Mouse (Mus musculus) cerebellum, adult 9-10 months (tissue): ENCODE measurements around the gene C2cd2.
A peak's percentile ranks its signal among the peaks of the same experiment; 100 is the strongest.
"Not testable (repeated sequence)": the region's sequence is repeated elsewhere in the genome, so short reads cannot be mapped to it uniquely, and the experiment has no call there.

Experiments
- DNase-seq: peaks from one replicate; pipeline ENCODE4 v3.0.0; 2022

C2cd2 gene

GRCm38 (mm10) chr16:97962151-97962948 lies at the start of gene C2cd2, which contains the start of gene Zbtb21:
Gene C2cd2 (minus strand): TSS chr16:97962598.
Gene Zbtb21 (minus strand): TSS chr16:97962622.
- DNase-seq, result peak; percentile 98

- not testable (repeated sequence) for DNase-seq
Measured at GRCm38 (mm10) chr16:97997383-97997731, 35.0 kb upstream of the C2cd2 start.

DNA sequence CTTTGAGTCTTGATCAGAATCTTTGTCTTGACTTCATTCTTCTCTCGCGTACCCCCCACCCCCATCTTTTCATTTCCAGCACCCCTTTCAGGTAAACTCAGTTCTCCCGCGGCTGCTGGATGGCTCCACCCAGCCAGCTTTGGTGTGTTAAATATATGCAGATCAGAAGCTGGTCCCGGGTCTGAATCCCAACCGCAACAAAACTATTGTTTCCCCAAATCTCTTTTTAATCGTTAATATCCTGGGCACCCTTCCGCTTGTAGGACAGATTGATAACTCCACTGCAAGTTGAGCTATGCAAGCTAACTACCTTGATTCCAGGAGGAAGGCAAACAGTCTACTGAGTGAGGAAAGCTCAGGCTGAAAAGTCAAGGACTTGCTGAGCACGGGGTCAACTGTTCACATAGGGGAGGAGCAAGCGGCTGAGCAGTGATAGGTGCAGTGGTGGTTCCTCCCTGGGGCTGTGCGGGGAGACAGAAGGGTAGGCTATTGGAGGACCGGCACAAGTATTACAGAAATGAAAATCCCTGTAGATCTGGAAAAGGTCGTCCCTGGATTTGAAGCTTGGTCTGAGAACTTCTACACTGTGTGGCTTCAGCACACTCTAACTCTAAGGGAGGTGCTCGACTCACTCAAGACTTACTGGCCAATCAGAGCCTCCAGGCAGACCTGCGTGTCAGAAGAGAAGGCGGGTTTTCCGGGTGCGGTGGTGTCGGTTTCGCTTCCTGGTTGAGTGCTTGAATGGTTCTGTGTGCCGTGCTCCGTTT lies 34.4 kb upstream of the C2cd2 start, which contains the start of gene B230307C23Rik:
TSS of gene B230307C23Rik (plus strand) at position 700 of the 767 bp plus-strand sequence.
- peak; percentile 82 for DNase-seq

DNA sequence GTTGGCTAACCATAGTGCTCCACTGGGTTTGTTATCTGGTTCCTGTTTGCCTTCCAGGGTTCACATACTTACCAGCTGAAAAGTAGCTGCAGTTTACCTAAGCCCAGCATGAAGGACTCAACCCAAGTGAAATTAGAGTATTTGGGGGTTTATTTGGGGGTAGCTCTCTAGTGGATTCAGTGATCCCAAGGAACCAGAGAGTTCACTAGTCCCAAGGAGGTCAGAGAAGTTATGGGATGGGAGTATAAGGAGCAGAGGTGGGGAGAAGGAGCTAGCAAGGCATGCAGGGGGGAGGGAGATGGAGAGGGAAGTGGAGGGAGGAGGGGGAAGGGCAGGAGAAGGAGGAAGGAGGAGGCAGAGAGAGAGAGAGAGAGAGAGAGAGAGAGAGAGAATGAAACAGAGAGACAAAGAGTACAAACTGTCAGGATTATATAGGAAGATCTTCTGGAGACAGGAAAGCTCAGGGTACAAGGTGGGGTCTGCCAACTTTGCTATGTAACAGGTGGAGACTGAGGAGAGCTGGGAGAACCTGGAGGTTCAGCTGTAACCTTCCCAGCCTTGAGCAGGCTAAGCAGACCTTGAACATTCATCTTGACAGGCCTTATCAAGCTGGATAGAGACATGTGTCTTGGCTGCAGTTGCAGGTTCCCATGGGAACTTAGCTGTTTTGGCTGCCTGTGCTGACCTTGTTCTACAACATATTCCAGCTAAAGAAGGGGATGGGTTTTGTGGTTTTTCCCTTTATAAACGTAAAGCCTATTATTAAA lies 33.6 kb upstream of the C2cd2 start:
- DNase-seq, result peak; percentile 10

DNA sequence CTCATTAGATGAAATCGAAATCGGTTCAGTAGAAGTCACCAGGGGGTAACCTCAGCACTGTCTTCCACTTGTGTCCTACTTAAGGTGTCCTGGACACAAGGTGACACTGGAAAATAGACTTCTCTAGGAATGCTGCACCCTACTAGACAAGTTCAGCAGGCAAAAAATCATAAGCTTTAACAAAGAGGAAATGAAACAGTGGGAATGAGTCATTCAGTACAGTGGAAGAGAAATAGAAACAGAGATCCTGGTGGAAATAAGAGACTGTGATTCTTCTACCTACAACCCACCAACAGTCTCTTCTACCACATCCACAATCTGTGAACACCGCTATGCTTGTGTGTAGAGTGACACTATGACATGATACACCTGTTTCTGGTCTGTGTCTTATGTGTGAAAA lies 30.1 kb upstream of the C2cd2 start:
- DNase-seq, result not testable (repeated sequence)

GRCm38 (mm10) chr16:97991517-97991916 lies 29.1 kb upstream of the C2cd2 start:
- no peak for DNase-seq

DNA sequence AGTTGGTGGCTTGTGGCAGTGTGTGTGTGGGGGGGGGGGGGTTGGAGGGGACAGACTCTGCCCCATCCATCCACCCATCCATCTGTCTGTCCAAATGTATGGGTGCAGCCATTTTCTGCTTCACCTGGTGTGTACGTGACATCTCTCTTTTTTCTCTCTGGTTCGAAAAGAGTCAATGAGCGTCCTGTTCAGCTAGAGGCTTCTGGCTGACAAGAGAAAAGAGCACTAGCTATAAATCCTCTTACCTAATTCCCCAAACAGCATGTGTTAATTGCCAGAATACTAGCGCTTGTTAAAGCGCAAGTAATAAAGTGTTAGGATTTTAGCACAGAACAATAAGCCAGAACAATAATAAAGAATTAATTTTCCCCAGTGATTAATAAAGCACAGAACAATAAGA lies 22.2 kb upstream of the C2cd2 start:
- no peak for DNase-seq

DNA sequence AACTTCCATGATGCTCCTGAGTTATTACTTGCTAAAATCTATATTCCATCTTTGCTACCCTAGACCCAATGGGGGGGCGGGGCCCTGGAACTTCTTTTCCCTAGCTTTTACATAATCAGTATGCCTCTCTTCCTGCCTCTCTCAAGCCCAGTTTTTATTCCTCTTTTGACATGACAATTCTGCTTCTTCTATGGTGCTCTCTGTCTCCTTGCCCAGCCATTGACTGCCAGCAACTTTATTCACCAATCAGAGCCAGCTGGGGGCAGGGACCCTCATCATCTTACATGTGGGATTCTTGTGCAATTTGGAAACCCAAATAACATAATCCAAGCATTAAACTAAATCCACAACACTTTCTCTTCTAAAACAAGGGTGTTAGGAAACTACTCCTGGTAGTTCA lies 19.0 kb upstream of the C2cd2 start:
- DNase-seq, result no peak

DNA sequence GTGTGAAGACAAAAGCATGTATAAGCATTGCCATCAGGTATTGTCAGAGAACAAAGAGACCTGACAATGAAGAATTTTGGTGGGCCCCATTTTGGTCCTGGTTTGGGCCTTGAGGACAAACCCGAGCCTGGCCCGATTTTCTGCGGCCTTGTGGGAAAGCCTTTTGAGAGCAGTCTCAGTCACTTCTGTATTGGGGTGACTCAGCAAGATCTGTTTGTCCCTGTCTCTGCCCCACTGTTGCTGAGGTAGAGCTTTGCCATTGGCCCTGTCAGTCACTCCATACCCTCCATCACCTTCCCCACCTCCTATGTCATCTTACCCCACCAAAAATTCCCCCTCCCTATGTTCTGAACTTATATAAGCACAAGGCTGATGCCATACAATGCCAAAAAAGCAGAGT lies 15.3 kb upstream of the C2cd2 start:
- no peak for DNase-seq

DNA sequence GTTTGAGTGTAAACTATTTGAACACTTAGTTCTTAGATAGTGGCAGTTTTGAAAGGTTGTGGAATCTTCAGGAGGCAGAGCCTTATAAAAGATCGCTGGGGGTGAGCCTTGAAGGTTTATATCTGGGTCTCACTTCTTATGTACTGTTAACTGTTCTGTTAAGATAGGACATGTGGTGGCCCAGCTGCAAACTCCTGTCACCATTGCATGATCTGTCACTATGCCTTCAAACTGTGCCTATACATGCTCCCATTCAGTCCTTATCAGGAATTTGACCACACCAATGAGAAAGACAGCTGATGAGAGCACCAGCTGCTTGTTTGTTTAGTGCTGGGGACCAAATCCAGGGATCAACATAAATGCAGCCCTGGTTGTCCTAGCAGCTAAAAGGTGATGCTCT lies 14.9 kb upstream of the C2cd2 start:
- no peak for DNase-seq

DNA sequence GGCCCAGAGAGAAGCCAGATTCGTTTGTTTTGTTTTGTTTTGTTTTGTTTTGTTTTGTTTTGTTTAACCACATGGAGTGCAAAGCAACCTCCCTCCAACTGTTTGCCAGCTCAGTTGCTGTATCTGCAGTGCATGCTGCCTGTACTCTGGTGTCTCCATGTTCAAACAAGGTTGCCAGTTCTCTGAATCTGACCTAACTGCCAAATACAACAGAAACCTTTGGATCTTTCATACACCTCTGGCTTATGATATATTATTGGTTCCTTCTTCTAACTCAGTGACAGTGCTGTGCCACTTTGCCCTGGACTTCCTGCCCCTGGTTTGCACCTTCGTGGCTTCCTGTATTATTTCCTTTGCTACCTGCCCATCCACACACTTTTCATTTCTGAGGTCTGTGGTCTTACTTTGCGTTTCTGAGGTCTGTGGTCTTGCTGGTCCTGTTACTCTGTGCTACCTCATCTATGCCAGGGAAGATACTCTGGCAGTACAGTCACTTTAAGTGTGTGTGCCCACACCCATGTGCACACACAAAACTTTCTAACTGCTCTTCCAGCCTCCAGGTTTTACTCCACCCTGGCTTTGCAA lies 1.6 kb upstream of the C2cd2 start:
- DNase-seq, result no peak

DNA sequence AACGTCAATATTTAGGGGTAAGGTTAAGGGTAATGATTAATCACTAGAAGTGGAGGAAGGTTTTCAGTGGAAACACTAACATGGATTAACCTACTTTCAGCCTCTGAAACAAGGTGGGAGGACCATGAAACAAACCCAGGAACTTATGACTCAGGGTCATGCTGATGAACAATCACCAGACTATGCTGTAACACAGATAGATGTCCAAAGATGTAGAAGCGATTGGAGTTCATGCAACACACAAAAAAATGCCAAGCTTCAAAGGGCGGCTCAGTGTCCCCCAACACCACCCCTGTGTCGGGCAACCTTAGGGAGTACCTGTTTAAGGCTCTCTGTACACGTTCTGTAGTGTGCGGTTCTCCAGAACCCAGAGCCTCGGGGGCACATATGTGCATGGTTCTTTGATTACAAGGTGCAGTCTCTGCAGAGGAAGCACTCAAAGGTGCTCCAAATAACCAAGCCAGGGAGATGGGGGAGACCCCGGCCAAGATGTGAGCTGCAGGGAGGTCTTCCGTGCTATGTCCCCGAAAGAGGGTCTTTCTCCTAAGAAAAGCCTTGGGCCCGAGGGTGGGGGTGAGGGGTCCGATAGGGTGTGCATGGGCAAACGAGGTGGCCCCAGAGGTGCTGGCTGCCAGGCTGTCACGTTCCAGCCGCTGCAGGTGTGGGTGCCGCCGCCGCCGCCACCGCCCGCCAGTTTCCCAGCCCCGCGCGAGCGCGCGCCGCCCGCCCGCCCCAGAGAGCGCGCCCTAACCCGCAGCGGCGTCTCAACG lies 832 bp downstream of the C2cd2 start:
- DNase-seq, result no peak

- peak; percentile 15 for DNase-seq
Measured at GRCm38 (mm10) chr16:97960348-97960747, 2.0 kb downstream of the C2cd2 start.

DNA sequence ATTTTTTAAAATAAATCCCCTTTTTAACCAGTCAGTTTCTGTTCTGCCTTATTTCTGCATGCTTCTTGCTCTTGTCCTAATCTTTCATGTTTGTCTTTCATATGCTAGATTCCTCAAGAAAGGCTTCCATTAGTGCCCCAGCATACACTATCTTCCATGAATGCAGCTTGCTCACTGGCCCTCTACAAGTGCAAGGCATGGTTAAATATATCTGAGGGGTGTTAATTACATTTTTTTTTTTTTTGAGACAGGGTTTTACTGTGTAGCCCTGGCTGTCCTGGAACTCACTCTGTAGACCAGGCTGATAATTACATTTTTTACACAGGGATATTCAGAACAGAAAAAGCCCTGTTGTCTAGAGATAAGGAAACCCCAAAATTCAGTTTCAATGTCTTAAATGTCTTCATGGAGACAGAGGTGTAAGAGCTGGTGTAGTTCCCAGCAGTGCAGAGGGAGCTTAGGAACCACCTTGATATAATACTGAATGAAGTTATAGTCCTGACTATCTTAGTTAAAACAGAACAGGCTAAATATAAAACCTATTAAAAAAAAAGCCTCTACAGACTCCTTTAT lies 3.9 kb downstream of the C2cd2 start:
- DNase-seq, result no peak

- DNase-seq, result no peak
Measured at GRCm38 (mm10) chr16:97957626-97958025, 4.8 kb downstream of the C2cd2 start.

DNA sequence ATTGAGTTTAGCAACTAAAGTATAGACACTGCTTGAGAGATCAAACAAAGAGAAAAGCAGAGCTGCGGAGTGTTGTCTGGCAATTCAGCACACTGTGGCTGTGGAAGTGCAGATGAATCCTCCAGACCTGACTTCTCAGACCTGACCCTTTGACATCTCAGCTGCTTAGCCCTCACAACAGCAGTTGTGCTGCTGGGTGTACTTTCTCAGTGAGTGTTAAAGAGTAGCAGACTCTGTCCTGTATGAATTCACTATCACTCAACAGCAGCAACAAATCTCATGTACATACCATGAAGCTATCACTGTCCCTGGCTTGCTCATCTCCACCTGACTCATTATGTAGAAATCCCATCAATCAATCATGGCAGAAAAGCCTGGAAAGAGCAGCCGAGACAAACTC lies 6.4 kb downstream of the C2cd2 start:
- DNase-seq, result no peak

DNA sequence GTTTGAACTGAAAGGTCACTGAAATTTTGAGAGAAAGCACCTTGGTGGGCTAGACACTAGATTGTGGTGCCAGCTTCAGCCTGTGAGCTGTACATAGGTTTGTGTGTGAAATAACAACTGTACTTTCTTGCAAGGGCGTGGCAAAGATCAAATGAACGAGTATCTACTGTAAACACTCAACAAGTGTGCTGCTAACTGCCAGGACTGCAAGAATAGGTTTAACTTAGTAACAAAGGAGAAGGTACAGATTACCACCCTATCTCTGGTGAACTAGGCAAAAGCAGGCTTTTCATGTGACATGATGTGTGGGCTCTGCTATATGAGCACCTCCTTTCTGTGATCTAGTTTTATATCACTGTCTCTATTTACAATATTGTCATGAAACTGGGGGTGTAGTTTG lies 9.1 kb downstream of the C2cd2 start:
- DNase-seq, result no peak

DNA sequence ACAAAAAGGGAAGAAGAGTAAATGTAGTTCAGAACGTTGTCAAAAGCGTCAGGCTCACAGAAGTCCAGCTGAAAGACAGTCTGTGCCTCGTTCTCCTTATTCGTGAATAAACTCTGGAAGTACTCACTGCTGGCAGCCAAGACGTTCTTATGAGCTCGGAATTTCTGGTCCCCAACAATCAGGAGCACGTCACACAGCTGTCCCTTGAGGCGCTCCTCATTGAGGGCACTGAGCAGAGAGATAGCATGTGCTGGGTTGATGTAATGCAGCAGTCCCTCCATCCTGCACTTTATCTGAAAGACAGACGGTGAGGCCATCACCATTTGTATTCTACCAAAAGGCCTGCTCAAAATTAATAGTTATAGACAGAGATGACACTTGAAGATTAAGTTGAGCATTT lies 9.6 kb downstream of the C2cd2 start:
- DNase-seq, result no peak

DNA sequence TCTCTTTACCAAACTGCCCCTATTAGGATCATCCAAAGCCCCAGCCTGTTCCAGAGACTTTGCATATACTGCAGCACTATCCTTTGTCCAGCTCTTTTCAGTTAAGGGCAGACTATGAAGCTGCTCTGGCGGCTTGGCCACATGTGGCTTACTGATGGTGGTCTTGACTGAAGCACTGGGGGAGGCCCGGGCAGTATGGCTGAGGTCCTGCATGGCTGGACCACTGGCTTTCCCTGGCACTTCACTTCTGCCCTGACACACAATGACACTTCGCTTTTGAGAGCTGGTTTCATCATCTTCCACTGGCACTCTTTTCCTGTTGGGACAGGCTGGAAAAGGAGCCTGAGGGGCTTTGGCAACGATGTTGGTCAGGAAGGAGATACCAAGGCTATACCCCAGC lies 10.0 kb downstream of the C2cd2 start:
- no peak for DNase-seq

- no peak for DNase-seq
Measured at GRCm38 (mm10) chr16:97950061-97950460, 12.3 kb downstream of the C2cd2 start.

DNA sequence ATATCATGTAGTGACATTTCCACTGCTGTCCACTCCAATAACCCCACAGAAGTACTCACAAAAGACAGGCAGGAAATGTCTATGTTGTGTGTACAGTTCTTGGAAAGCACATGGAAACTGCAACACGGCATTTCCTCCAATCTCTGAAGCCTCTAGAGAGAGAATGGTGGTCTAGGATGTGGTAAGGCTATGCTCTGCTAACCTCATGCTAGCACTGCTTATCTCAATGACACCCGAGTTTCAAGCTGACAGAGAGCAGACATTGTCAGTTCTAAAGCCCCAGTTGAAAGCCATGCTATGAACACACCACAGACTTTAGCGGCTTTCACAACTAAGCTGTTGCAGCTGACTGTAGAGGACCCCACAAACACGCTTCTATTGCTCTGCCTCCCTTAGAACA lies 13.6 kb downstream of the C2cd2 start:
- DNase-seq, result no peak

GRCm38 (mm10) chr16:97946993-97947392 lies 15.4 kb downstream of the C2cd2 start:
- DNase-seq, result not testable (repeated sequence)
